Mouse (Mus musculus): ENCODE measurements around the gene D430042O09Rik.

D430042O09Rik gene

DNA sequence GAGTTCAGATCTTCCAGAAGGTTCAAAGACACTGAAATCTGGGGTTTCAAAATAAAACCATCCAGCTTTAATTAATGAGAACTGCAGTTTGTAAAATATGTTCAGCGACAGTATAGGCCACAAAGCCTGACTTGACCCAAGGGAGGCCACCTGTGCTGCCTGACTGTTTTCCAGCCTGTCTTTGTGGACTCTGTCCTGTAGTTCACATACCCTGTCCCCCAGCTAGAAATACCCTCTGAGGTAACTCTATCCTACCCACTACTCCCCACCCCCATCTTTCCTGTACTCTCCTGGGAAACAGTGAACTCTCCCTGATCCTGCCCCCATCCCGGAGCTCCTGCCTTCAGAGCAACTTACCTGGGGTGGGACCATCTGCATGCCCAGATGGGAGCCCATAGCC is 175.5 kb downstream of the D430042O09Rik start:
- DNase-seq: no peak

DNA sequence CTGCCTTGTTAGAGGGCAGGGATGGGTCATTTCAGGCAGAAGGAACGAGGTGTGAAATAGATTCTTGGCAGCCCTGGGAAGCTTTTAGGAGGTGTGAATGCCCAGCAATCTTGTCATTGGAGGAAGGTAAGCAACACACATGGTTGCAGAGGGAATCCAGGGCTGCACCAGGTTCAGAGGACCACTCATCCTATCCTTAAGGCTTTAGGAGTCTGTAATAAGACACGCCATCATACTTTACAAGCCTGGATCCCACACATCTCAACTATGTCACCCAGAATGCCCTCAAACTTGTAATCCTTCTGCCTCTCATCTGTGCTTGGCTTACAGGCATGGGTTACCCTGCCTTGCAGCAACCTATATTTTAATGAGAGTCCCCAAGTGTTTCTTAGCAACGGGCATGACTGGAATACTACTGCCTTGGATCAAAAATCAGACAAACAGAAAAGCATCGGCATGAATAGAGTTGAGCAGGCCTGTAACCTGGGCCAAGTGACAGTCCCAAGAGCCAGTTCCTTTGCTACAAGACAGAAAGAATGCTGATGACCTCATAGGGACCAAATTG is 178.5 kb downstream of the D430042O09Rik start:
- DNase-seq: no peak

DNA sequence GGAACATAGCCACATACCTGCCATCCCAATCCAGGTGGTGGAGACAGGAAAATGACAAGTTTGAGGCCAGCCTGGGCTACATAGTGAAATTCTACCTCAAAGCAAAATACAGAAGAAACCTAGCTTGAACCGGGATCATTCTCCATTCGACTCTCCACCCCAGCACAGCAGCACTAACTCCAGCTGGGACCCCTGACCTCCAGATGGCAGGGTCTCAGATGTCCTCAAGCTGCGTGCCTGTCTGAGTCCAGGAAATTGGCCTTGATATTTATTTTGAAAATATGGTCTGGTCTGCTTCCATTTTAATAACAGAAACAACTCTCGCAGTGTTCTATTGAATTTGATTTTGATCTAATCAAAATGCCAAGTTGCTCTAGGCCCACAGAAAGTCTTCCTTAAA is 179.4 kb downstream of the D430042O09Rik start:
- DNase-seq: no peak

DNA sequence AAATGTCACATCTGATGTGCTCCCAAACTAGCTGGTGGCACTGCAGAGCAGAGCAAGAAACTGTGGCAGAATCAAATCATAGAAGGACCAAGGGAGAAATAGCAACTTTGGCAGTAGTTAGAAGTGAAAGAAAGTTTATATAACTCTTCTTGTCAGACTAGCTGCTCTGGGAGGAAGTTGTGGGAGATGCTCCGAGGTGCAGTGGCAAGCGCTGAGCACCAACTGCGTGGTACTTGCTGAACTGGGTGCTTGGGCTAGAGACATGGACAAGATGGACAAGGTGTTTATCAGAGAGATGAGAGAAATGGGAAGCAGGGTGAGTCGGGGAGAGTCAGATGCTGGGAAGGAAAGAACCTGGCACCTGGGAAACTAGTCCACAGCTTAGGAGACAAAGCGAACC is 180.1 kb downstream of the D430042O09Rik start:
- no peak for DNase-seq

DNA sequence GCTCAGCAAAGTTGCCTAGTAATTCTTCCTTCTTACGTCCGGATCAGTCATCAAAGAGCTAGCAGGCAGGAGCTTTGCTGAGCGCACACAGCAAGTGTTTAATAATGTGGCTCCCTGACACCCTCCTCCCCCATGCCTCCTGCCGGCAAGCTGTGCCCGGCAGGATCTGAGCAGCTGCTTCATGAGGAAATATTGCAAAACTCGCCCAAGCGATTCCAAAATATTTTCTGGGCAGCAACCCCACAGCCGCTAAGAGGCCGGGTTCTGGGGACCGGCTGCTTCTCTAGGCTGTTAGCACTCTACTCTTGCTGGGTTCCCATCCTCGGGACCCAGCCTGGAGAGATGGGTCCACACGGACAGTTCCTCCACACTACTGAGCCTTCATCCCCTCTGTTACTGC is 180.7 kb downstream of the D430042O09Rik start:
- DNase-seq: no peak

DNA sequence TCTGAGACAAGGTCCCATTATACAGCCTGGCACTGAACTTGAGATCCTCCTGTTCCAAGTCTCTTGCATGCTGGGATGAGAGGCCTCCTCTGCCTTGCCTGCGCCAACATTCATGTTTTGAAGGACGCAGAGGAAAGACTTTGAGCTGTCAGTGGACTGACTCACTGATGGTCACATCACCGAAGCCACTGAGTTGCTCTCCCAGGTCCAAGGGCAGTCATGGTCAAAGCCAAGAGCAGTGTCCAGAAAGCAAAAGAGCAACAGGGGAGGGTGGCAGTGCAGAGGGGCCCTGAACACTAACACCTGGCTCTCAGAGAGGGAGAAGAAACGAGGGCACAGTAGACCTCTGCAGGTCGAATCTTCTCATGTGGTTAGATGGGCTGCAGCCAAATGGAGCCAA is 185.9 kb downstream of the D430042O09Rik start:
- no peak for DNase-seq

DNA sequence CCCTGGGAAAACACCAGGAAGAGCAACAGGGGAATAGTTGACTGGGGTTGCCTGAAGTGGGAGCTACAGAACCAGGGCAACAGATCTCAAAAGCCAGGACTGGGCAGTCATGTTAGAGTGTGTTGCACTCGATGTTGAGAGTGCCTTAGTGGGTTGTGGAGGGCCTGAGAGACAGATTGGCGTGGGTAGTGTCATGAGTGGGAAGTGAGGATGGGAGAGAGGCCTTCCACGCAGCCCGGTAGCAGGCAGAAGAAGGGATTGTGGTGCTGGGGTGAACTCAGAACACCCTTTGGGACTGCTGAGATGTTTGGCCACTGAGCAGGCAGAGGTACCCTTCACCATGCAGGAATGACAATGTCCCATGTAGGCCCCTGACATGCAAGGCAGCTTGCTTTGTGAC is 189.4 kb downstream of the D430042O09Rik start:
- DNase-seq: no peak

DNA sequence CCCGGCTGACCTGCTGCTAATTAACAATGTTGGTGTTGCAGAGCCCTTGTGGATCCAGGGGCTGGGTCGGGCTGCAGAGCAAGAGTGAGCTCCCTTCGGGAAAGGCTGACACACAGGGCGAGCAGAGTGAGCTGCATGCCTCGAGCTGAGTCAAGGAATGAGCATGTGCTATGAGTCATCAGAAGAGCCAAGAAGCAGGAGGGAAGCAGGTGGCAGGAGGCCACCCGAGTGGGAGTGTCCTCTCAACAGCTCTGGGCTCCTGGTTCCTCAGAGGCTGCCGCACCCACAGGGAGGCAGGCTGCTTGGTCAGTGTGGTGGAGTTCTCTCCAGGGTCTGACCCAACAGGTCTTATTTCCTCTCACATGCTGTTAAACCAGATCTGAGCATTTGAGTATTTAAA is 191.3 kb downstream of the D430042O09Rik start:
- DNase-seq: no peak

DNA sequence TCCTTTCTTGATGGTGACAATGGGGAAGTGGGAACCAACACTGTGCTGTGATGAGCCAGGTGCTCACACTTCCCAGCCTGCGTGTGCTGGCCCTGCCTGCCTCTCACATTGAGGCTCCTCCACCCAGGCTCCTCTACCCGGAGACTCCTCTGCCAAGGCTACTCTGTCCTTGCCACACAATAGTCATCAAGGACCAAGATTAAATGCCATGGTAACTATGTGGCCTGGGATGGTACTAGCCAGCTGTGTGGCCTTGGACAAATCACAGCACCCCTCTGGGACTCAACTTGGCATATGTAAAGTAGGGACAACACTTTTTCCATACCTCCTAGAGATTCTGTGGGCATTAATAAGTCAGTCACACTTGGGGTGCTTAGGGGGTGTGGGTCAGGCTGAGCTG is 192.2 kb downstream of the D430042O09Rik start:
- no peak for DNase-seq

DNA sequence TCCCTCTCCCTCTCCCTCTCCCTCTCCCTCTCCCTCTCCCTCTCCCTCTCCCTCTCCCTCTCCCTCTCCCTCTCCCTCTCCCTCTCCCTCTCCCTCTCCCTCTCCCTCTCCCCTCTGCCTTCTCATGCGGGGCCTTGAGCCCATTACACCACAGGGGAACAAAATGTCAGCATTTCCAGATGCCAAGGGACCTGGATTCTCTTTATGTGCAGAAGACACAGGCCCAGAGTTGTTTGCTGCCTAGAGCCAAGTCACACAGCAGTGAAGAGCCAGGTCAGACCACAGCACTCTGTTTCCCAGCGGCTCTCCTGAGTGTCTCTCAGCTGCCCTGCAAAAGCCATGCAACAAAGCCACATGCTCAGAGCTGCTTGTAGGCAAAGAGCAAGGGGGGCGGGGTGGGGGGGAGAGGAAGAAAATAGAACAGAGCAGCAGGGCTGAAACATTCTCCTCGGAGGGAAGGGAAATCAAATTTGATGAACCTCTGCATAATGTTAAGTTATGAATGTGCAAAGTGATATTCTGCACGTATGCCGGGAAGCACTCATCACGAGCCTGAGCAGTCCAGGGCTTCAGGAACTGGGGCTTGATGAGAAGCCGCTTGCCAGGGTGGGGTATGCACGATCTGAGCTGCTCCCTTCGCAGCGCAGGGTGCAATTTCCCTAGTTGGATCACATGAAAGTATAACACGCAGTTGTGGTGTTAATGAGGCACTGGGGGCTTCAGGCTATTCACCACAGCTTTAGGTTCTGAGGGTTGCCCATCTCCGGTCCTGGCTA is 192.9 kb downstream of the D430042O09Rik start:
- DNase-seq: no peak

DNA sequence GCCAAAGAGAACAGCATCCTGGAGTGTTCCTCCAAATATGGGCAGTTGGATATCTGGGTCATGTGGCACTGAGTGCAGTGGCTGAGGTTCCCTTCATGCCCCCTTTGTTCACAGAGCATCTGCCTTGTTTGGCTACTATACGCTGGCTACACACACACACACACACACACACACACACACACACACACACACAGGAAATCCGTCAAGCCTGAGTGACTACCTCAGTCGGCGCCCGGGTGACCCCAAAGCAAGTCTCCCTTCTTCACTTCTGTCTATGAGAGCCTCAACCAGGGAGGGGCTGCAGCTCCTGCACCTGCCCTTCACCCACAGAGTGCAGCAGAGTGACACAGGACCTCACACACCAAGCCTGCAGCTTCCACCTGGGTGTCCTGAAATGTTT is 213.1 kb downstream of the D430042O09Rik start:
- DNase-seq: no peak

DNA sequence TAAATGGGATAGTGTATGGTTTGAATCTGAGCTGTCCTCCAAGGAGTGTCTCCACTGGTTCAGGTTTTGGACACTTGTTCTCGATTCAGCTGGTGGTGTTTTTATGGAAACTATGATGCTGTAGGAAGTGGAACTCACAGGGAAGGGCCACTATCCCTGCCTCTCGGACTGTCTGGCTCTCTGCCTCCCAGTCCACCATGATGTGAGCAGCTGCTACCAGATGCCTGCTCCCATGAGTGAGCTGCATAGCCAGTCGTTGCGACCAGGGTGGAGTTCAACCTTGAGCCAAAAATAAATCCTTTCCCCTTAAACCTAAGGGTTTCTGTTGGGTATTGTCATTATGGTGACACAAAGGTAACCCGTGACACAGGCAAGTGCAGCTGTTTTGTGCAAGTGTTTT is 216.4 kb downstream of the D430042O09Rik start:
- no peak for DNase-seq

Data from liver (tissue).